Mouse (Mus musculus) forelimb bud, embryonic 11.5 days (tissue): ENCODE results near the gene Apeh.
"Not testable (repeated sequence)": the region's sequence is repeated elsewhere in the genome, so short reads cannot be mapped to it uniquely, and the experiment has no call there.

Source experiments
- DNase-seq: peaks from one replicate; pipeline ENCODE4 v3.0.0-alpha.2; 2012; ENCODE audit warnings: low read depth, low spot score

Gene Apeh

GRCm38 (mm10) chr9:108094184-108094941 lies at the start of gene Apeh:
Apeh (minus strand) TSS chr9:108094606.
- peak; percentile 92 for DNase-seq

GRCm38 (mm10) chr9:108143470-108143869 lies 49.1 kb upstream of the Apeh start:
- no peak for DNase-seq

GRCm38 (mm10) chr9:108141387-108141786 lies 47.0 kb upstream of the Apeh start:
- DNase-seq, result no peak

DNA sequence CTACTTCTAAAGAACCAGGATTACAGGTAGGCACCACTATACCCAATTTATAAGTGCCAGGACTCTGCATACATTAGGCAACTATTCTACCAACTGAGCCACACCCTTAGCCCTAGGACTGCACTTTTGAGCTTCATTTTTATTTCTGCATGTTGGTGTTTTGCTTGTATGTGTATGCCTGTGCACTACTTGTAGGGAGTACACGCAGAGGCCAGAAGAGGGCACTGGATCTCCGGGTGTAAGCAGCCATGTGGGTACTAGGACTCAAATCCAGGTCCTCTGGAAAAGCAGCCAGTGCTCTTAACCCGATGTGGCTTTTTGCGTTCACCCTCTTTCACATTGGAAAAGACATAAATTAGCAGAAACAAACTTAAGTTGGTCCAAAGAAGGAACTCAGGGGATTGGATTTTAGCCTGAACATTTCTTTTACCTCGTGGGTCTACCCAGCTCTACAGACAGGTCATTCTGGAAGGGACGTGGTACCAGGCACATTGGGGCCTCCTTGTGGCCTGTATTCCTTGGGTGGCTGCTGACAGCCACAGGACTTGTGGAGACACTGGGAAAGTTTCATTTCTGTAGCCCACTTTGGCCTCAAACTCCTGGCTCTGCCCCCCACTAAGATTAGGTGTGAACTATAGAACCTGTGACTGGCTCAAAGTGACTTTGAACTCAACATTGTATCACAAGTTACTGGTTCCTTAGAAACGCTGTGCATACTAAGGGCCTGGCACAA lies 45.7 kb upstream of the Apeh start:
- DNase-seq, result no peak

DNA sequence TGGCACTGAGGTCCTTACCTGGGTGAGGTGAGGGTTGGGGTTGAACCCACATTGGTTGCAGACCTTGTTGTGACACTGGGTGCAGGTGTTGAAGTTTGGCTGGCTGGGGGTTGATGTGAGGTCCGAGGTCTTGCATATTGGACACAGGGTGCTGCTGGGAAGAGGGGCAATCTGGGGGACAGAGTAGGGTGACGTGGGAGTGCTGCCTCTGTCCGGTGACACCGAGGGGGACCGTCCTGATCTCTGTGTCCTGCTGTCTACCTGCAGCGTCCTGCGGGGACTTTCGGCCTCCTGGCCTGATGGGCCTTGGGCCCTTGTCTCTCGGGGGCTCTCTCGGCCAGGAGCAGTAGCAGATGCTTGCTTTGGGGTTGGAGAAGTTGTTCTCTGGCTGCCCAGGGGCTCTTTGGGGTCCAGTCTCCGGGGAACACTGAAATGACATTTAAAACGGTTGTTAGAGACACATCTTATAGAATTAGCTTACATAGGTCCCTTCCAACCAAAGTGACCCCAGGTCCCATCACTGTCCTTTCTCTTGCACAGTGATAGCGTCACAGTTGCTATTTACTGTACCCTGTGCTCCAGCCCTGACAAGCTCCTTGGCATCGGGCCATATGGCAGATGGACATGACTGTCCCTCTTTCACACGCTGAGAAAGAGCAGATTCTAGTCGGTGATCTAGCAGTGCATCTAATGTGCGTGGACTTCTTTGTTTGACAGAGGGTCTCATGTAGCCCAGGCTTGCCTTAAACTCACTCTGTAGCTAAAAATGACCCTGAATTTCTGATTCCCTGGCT lies 45.0 kb upstream of the Apeh start:
- DNase-seq, result no peak

DNA sequence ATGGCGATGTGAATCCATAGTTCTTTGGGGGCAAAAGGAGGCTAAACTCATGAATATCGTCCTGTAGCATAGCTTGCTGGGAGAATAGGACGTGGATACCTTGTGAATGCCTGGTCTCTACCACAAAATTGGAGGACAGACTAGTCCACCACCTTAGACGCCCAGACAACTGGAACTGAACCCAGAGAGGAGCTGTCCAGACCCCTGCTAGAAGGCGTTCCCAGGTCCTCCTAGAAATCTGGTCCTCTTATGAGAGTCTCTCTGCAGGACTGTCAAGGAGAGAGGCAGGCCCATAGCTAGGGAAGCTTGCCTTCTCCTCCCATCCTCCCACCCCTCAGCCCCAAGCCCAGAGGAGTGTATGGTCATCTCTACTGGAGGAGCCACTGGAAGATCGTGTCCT lies 43.7 kb upstream of the Apeh start:
- no peak for DNase-seq

DNA sequence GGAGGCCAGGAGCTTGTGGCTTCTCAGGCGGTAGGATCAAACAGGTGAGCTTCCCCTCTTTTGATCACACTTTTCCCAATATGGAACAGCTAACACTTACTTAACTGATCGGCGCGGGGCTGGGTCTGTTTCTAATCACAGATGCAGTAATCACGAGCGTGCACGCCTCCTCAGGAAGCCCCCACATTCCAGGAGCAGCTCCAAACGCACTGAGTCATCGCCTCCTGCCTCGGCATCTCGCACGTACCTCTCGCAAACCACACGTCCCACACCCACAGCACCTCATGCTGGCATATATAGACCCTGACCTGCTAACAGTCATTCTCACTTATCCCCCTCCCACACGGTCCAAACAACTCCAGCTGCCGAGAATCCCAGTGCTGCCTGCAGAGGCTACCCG lies 43.1 kb upstream of the Apeh start:
- DNase-seq, result peak; percentile 51

GRCm38 (mm10) chr9:108136930-108137462 lies 42.6 kb upstream of the Apeh start:
- DNase-seq, result no peak

- DNase-seq, result peak; percentile 69
Measured at GRCm38 (mm10) chr9:108136225-108136624, 41.8 kb upstream of the Apeh start.

- not testable (repeated sequence) for DNase-seq
Measured at GRCm38 (mm10) chr9:108135679-108136078, 41.3 kb upstream of the Apeh start.

DNA sequence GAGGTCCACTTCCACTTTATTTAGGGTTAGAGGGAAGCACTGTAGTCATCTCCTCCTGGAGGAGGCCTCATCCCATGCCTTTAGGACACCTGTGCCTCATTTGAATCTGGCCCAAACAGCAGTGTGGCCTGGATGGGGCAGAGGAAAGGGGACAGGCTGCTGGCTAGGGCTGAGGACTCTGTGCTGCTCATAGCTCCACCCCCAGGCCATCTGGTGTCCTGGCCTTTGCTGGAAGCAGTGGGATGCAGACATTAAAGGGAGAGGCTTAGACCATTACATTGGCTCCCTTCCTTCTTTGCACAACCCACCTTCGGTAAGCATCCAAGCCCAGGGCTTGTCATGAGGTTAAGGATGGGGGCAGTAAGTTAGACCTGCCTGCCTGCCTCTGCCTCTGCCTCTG lies 39.1 kb upstream of the Apeh start:
- no peak for DNase-seq

GRCm38 (mm10) chr9:108132373-108132772 lies 38.0 kb upstream of the Apeh start:
- no peak for DNase-seq

DNA sequence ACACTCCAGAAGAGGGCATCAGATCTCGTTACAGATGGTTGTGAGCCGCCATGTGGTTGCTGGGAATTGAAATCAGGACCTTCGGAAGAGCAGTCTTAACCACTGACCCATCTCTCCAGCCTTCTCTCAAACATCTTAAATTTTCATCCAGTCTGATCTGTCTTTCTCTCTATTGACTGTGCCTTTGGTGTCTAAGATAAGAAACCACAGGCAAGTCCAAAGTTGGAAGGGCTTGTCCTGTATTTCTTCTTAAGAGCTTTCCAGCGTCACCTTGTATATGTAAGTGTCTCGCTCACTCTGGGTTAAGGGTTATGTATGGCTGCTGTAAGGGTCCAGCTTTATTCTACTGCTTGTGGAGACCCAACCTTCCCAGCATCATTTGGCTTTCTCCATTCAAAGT lies 37.1 kb upstream of the Apeh start:
- DNase-seq, result no peak

GRCm38 (mm10) chr9:108129042-108129948 lies 34.9 kb upstream of the Apeh start:
- no peak for DNase-seq

DNA sequence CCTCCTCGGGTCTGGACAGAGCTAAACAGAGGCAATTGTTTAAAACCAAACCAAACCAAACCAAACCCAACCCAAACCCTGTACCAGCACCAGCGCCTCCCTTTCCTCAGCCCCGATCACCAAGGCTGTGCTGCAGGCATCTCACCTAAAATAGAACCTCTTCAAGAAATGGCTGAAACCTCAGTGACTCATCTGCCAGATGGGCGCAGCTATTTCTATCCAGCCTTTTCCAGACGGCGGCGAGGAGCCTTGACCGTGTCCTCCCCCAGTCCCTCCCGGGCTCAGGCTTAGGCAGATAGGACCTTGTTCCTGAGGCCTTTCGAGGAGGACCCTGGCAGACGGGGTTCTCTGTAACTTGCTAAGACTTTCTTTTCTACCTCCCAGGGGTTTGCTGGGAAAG lies 33.8 kb upstream of the Apeh start:
- no peak for DNase-seq

DNA sequence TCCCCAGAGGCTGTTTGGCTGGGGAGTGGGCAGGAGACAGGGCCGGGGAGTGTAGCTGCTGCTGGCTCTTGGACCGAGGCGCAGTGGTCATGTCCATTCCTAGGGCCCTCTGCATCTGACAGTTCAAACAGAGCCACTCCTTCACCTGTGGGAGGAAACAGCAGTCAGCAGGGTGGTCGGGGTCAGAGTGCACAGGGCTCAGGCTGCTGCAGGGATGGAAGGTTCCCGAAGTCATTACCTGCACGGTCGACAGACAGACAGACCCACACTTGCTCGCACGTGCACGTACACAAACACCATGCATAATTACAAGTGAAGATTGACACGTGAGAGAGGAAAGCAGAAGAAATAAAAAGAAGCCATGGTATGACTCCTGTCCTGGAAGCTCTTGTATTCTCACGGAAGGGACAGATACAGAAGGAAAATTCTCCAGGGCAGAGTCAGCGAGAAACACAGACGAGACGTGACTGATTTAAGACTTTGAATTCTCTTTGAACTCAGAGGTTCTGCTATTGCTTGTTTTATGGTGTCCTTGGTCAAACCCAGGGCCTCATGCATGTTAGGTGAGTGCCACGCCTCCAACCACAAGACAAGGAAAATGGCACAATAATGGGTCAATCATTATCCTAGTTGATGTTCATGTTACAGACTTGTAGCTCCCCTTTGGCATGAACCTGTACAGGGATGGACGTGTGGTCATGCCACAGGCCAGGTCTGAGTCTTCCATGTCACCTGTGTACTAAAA lies 32.2 kb upstream of the Apeh start:
- DNase-seq, result no peak

GRCm38 (mm10) chr9:108125731-108126130 lies 31.3 kb upstream of the Apeh start:
- DNase-seq, result no peak

DNA sequence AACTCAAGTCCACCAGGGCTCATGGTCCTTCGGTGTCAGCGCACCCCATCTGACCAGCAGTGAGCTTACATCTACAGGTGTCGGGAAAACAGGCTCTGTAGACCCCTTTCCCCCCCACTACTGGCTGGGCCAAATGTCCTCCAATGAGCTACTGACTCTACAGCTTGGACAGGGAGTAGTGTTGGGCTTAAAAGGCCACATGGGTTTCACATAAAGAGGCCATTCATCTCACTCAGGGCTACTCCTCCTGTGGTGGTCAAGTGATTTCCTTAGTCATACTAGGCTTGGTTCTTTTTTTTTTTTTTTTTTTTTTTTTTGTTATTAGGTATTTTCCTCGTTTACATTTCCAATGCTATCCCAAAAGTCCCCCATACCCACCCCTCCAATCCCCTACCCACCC lies 29.5 kb upstream of the Apeh start:
- DNase-seq, result no peak

DNA sequence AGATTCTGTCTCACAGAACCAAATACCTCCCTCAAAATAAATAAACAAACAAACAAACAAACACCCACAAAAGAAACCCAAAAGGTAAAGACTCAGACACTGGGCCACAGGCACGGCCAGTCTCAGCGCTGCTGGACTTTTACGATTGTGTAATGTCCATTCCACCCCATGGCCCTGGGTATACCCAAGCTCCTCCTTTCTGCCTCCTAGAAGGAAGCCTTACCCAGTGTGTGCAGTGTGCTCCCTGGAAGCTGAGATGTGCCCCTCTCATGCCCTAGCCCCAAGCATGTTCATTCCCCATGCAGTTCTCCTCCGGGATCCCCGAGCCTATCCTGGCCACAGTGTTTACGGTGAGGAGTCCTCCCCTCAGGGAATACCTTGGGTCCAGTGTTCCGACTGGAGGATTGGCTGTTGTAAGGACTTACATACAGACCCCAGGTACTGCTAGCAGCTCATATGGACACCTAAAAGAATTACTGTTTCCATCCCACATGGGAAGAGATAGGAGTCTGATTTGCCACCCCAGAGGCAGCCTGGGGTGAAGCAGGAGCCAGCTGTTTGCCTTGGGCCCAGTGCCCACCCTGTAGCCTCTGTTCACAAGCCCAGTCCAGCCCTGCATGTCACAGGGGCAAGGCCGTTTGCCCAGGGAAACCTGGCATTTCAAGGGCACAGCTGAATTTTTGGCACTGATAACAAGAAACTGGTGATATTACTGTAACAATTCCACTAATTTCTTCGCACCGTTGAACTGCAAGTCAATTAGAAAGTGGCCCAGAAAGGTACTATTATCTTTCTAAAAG lies 27.0 kb upstream of the Apeh start:
- no peak for DNase-seq

DNA sequence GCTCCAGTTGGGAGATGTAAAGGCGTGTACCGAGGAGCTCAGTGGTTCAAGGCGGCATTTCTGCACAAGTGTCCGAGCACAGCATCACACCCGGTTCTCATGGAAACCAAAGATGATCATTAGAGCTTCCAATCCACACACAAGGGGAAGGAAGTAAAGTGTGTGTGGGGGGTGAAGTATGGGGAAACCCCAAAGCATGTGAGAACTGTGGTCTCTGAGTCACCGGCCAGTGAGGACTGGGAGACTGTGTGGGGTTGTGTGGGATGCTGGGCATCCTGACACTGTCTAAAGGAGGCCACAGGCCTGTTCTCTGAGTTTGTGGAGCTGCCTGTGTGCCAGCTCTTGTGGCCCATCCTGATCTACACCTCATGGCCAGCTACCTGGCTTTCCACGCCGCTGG lies 26.3 kb upstream of the Apeh start:
- DNase-seq, result no peak
